Mouse (Mus musculus): ENCODE results near the gene Klhl29. TPM values are rescaled to one million over a fixed set of nuclear protein-coding genes. Genes with fewer than 3 reads are reported as not detected.
"Not testable (repeated sequence)": the region's sequence is repeated elsewhere in the genome, so short reads cannot be mapped to it uniquely, and the experiment has no call there.

The Klhl29 gene
- polyA plus RNA-seq, 1 experiment from 2014 or later: 0.47 TPM

- 82% methylated on average over 11 of the region's 11 CpGs for WGBS
- no peak overlapping the region for H3K9ac ChIP-seq
- no peak for ATAC-seq (ENCODE audit: borderline replicate concordance, extremely low read depth, low FRiP score, low TSS enrichment)
Measured at GRCm38 (mm10) chr12:5350491-5351285, 24.8 kb downstream of the Klhl29 start.

GRCm38 (mm10) chr12:5345088-5345487 lies 30.4 kb downstream of the Klhl29 start:
- Histone ChIP-seq H3K36me3 (no peaks in the 10 kb centered on the region), H3K9ac (no peak overlapping the region), H3K4me2 (no peak overlapping the region), H3K4me3 (no peak overlapping the region), H3K4me1 (no peaks in the 10 kb centered on the region), H3K9me3 (no peaks in the 10 kb centered on the region), H3K27me3 (no peaks in the 10 kb centered on the region), H3K27ac (no peak overlapping the region)
- ATAC-seq (ENCODE audit: borderline replicate concordance, extremely low read depth, low FRiP score, low TSS enrichment): peak; percentile 64; the same call in 1 of the 2 replicates
- 51% methylated on average over 6 of the region's 6 CpGs for WGBS

More at GRCm38 (mm10) chr12:5350491-5351285, 24.8 kb downstream of the Klhl29 start:
- Histone ChIP-seq H3K4me1 (no peaks in the 10 kb centered on the region), H3K36me3 (no peaks in the 10 kb centered on the region), H3K27me3 (no peaks in the 10 kb centered on the region), H3K27ac (no peak overlapping the region), H3K9me3 (no peaks in the 10 kb centered on the region), H3K4me2 (no peak overlapping the region), H3K4me3 (no peak overlapping the region)

- H3K4me2 ChIP-seq; H3K4me1 ChIP-seq; H3K9me3 ChIP-seq; H3K9ac ChIP-seq; H3K27me3 ChIP-seq; H3K36me3 ChIP-seq; H3K27ac ChIP-seq; H3K4me3 ChIP-seq; ATAC-seq (ENCODE audit: borderline replicate concordance, extremely low read depth, low FRiP score, low TSS enrichment): not testable (repeated sequence)
- 86% methylated on average over 7 of the region's 7 CpGs for WGBS
Measured at GRCm38 (mm10) chr12:5344457-5344856, 31.0 kb downstream of the Klhl29 start.

GRCm38 (mm10) chr12:5340151-5340603 lies 35.3 kb downstream of the Klhl29 start:
- Histone ChIP-seq H3K9me3 (no peaks in the 10 kb centered on the region), H3K9ac (no peak overlapping the region), H3K27me3 (no peaks in the 10 kb centered on the region), H3K4me1 (no peaks in the 10 kb centered on the region), H3K27ac (no peak overlapping the region), H3K36me3 (no peaks in the 10 kb centered on the region), H3K4me3 (no peak overlapping the region), H3K4me2 (no peak overlapping the region)
- ATAC-seq (ENCODE audit: borderline replicate concordance, extremely low read depth, low FRiP score, low TSS enrichment): no peak
- 85% methylated on average over 6 of the region's 6 CpGs for WGBS

- 52% methylated on average over 8 of the region's 8 CpGs for WGBS
- ATAC-seq (ENCODE audit: borderline replicate concordance, extremely low read depth, low FRiP score, low TSS enrichment): no peak
- Histone ChIP-seq H3K27me3 (no peaks in the 10 kb centered on the region), H3K4me3 (no peak overlapping the region), H3K27ac (no peak overlapping the region), H3K9ac (no peak overlapping the region), H3K9me3 (no peaks in the 10 kb centered on the region), H3K36me3 (no peaks in the 10 kb centered on the region), H3K4me1 (no peaks in the 10 kb centered on the region), H3K4me2 (no peak overlapping the region)
Measured at GRCm38 (mm10) chr12:5336927-5337712, 38.4 kb downstream of the Klhl29 start.

- ATAC-seq (ENCODE audit: borderline replicate concordance, extremely low read depth, low FRiP score, low TSS enrichment): no peak
- Histone ChIP-seq H3K4me3 (no peak overlapping the region), H3K4me2 (no peak overlapping the region), H3K27ac (no peak overlapping the region), H3K9me3 (no peaks in the 10 kb centered on the region), H3K36me3 (no peaks in the 10 kb centered on the region), H3K9ac (no peak overlapping the region), H3K4me1 (no peaks in the 10 kb centered on the region), H3K27me3 (no peaks in the 10 kb centered on the region)
- WGBS: 74% methylated on average over 6 of the region's 6 CpGs
Measured at GRCm38 (mm10) chr12:5336331-5336730, 39.2 kb downstream of the Klhl29 start.

- H3K4me2 ChIP-seq: no peak overlapping the region
- no peaks in the 10 kb centered on the region for H3K4me1 ChIP-seq
- no peak for ATAC-seq (ENCODE audit: borderline replicate concordance, extremely low read depth, low FRiP score, low TSS enrichment)
- no peak overlapping the region for H3K9ac ChIP-seq
- no peak overlapping the region for H3K27ac ChIP-seq
- H3K36me3 ChIP-seq: no peaks in the 10 kb centered on the region
- no peak overlapping the region for H3K4me3 ChIP-seq
- no peaks in the 10 kb centered on the region for H3K9me3 ChIP-seq
- H3K27me3 ChIP-seq: no peaks in the 10 kb centered on the region
- WGBS: 63% methylated on average over 9 of the region's 9 CpGs
Measured at GRCm38 (mm10) chr12:5334956-5335355, 40.5 kb downstream of the Klhl29 start.

- no peak overlapping the region for H3K4me2 ChIP-seq
- no peak for ATAC-seq (ENCODE audit: borderline replicate concordance, extremely low read depth, low FRiP score, low TSS enrichment)
- no peak overlapping the region for H3K9ac ChIP-seq
- H3K4me1 ChIP-seq: no peaks in the 10 kb centered on the region
- no peaks in the 10 kb centered on the region for H3K9me3 ChIP-seq
- no peak overlapping the region for H3K27ac ChIP-seq
- WGBS: 78% methylated on average over 2 of the region's 2 CpGs
- H3K4me3 ChIP-seq: no peak overlapping the region
- H3K27me3 ChIP-seq: no peaks in the 10 kb centered on the region
- no peaks in the 10 kb centered on the region for H3K36me3 ChIP-seq
Measured at GRCm38 (mm10) chr12:5334175-5334574, 41.3 kb downstream of the Klhl29 start.

GRCm38 (mm10) chr12:5331810-5332484 lies 43.5 kb downstream of the Klhl29 start:
- no peak for ATAC-seq (ENCODE audit: borderline replicate concordance, extremely low read depth, low FRiP score, low TSS enrichment)
- Histone ChIP-seq H3K4me2 (no peak overlapping the region), H3K36me3 (no peaks in the 10 kb centered on the region)

GRCm38 (mm10) chr12:5330496-5331070 lies 44.9 kb downstream of the Klhl29 start:
- H3K27ac ChIP-seq: no peak overlapping the region
- H3K9me3 ChIP-seq: no peaks in the 10 kb centered on the region
- no peaks in the 10 kb centered on the region for H3K4me1 ChIP-seq
- no peak for ATAC-seq (ENCODE audit: borderline replicate concordance, extremely low read depth, low FRiP score, low TSS enrichment)
- no peak overlapping the region for H3K4me2 ChIP-seq
- no peaks in the 10 kb centered on the region for H3K36me3 ChIP-seq
- no peak overlapping the region for H3K4me3 ChIP-seq
- H3K27me3 ChIP-seq: no peaks in the 10 kb centered on the region
- H3K9ac ChIP-seq: no peak overlapping the region
- 89% methylated on average over 6 of the region's 6 CpGs for WGBS

More at GRCm38 (mm10) chr12:5331810-5332484, 43.5 kb downstream of the Klhl29 start:
- 60% methylated on average over 13 of the region's 13 CpGs for WGBS
- Histone ChIP-seq H3K4me3 (no peak overlapping the region), H3K27me3 (no peaks in the 10 kb centered on the region), H3K9me3 (no peaks in the 10 kb centered on the region), H3K27ac (no peak overlapping the region), H3K4me1 (no peaks in the 10 kb centered on the region), H3K9ac (no peak overlapping the region)

GRCm38 (mm10) chr12:5322444-5323087 lies 52.9 kb downstream of the Klhl29 start:
- Histone ChIP-seq H3K9me3 (no peaks in the 10 kb centered on the region), H3K4me3 (no peak overlapping the region), H3K27ac (no peak overlapping the region), H3K4me2 (no peak overlapping the region), H3K4me1 (no peaks in the 10 kb centered on the region), H3K36me3 (no peaks in the 10 kb centered on the region), H3K27me3 (no peaks in the 10 kb centered on the region), H3K9ac (no peak overlapping the region)
- ATAC-seq (ENCODE audit: borderline replicate concordance, extremely low read depth, low FRiP score, low TSS enrichment): no peak
- WGBS: 69% methylated on average over 9 of the region's 9 CpGs
